Mouse (Mus musculus): ENCODE data around the gene Nmnat3. TPM values are rescaled to one million over a fixed set of nuclear protein-coding genes. Genes with fewer than 3 reads are reported as not detected.

Nmnat3 gene
- polyA plus RNA-seq, 1 experiment from 2014 or later: 5.2 TPM

DNA sequence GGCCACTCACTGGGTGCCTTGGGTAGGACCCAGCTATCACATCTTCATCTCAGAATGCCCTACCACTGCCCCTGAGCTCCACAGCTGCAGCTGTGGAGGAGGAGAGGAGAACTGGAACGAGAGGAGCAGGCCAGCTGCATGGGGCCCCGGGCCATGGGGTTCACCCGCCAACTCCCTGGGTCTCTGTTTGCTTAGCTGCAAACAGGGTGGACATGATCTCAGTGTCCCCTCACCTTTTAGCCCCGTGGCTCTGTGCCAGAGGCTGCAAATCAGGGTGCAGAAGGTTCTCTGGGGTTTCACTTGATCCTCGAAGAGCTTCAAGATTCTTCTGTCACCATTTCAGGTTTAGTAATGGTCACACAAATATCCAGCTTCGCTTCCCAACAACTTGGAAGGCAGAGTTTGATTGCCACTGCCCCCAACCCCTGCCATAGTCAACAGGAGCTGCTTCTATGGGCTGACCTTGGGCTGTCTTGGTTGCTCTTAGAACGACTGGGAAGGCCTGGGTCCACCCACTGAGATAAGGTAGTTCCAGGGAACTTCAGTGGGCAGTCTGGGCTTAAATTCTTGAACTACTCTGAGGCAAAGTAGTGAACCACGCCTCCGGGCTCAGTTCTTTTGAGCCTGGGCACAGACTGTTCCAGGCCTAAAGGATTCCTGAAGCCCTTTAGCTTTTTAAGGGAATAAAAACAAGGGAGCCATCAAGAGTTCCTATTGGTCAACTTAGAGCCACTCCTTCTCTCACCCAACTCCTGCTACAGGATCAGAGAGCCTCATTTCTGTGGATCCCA lies 158.3 kb downstream of the Nmnat3 start:
- no peak overlapping the region for H3K27ac ChIP-seq (ENCODE audit: low read depth)

DNA sequence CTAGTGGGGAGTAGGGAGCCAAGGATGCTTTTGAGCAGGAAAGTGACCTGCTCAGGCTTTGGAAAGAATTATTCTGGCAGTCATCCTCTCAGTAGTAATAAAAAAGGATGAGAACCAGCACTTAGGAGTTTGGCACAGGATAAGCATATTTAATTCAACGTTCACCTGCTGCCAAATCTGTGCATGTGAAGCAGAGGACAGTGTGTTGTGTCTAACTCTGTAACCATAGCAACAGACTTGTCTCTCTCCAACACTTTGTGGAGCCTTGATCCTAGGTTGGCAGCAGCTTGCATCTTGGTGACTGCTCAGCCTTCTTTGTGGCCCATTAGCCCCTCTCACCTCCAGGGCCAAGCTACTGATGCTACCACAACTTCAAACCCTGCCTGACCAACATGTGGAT lies 163.7 kb downstream of the Nmnat3 start:
- WGBS: 61% methylated on average over 1 of the region's 1 CpGs
- H3K36me3 ChIP-seq (ENCODE audit: insufficient read depth): peaks cover 8% of the 10 kb centered on the region; the same call in 1 of the 2 replicates
- H3K4me2 ChIP-seq: no peak overlapping the region
- no peak for DNase-seq
- H3K4me3 ChIP-seq (ENCODE audit: low read depth, low read length): no peak overlapping the region
- TF ChIP-seq CTCF (IDR thresholded peaks at IDR 0.05; ENCODE audit: low read depth): no peak
- no peaks in the 10 kb centered on the region for H3K4me1 ChIP-seq (ENCODE audit: insufficient read depth)
- no peak overlapping the region for H3K9ac ChIP-seq
- no peaks in the 10 kb centered on the region for H3K9me3 ChIP-seq (ENCODE audit: low read depth, low read length)
- ATAC-seq (ENCODE audit: insufficient read depth): no peak
- no peak overlapping the region for H3K27ac ChIP-seq (ENCODE audit: low read depth)
- H3K27me3 ChIP-seq (ENCODE audit: insufficient read depth, low read length): no peaks in the 10 kb centered on the region

More for the DNA sequence above, 158.3 kb downstream of the Nmnat3 start:
- no peak for TF ChIP-seq CTCF (IDR thresholded peaks at IDR 0.05; ENCODE audit: low read depth)
- Histone ChIP-seq H3K4me1 (ENCODE audit: insufficient read depth) (no peaks in the 10 kb centered on the region), H3K9ac (no peak overlapping the region), H3K4me3 (ENCODE audit: low read depth, low read length) (no peak overlapping the region), H3K36me3 (ENCODE audit: insufficient read depth) (peaks cover 34% of the 10 kb centered on the region), H3K9me3 (ENCODE audit: low read depth, low read length) (no peaks in the 10 kb centered on the region), H3K4me2 (no peak overlapping the region), H3K27me3 (ENCODE audit: insufficient read depth, low read length) (no peaks in the 10 kb centered on the region)
- 82% methylated on average over 9 of the region's 9 CpGs for WGBS
- DNase-seq (no peak), ATAC-seq (ENCODE audit: insufficient read depth) (no peak)

GRCm38 (mm10) chr9:98466709-98467108 lies 179.5 kb downstream of the Nmnat3 start:
- Histone ChIP-seq H3K36me3 (ENCODE audit: insufficient read depth) (no peaks in the 10 kb centered on the region), H3K27me3 (ENCODE audit: insufficient read depth, low read length) (no peaks in the 10 kb centered on the region), H3K9ac (no peak overlapping the region), H3K4me1 (ENCODE audit: insufficient read depth) (no peaks in the 10 kb centered on the region), H3K4me2 (no peak overlapping the region), H3K4me3 (ENCODE audit: low read depth, low read length) (no peak overlapping the region), H3K9me3 (ENCODE audit: low read depth, low read length) (no peaks in the 10 kb centered on the region), H3K27ac (ENCODE audit: low read depth) (no peak overlapping the region)
- no peak for TF ChIP-seq CTCF (IDR thresholded peaks at IDR 0.05; ENCODE audit: low read depth)
- no peak for DNase-seq
- WGBS: 45% methylated on average over 2 of the region's 2 CpGs
- ATAC-seq (ENCODE audit: insufficient read depth): no peak

Other genes with a start within 250 kb of the Nmnat3 start
- 128 and 132 TPM in 2 replicates for gene Rbp1, start 135.5 kb downstream of the Nmnat3 start, polyA plus RNA-seq (2014; fragmentation: Nextera tagmentation; extraction: Ambion mirVana)
- 0.43 TPM in 1 of 2 replicates, not detected in the other for gene Rbp2, start 198.7 kb downstream of the Nmnat3 start, polyA plus RNA-seq (2014; fragmentation: Nextera tagmentation; extraction: Ambion mirVana)